Mouse (Mus musculus) layer of hippocampus, postnatal 25 days (tissue): ENCODE measurements around the gene Themis3. TPM values are rescaled to one million over a fixed set of nuclear protein-coding genes. Genes with fewer than 3 reads are reported as not detected.

Source experiments
- total RNA-seq, 2 experiments: library from RNA; stranded (reverse); gene quantifications; 2 replicates each; pipeline ENCODE4 v1.2.3; 2021

Gene Themis3
- total RNA-seq, 2 experiments from 2014 or later = 0.17 TPM; not detected in 1

Other genes starting within 250 kb of the Themis3 start
- 10 to 100 TPM; 30.7 to 37.8 TPM for gene Mtcl1, start 144.9 kb downstream of the Themis3 start, total RNA-seq
- 100 to 1,000 TPM; 115 to 116 TPM for gene Rab12, start 74.9 kb downstream of the Themis3 start, total RNA-seq